Mouse (Mus musculus) forebrain, embryonic 13.5 days (tissue): ENCODE data around the gene Myh14. TPM values are rescaled to one million over a fixed set of nuclear protein-coding genes. Genes with fewer than 3 reads are reported as not detected.

Source experiments
- ATAC-seq: fragments of 200-750 bp; cut with Nextera tagmentation; 2 replicates; pipeline ENCODE4 v1.8.0; 2017
- H3K27ac ChIP-seq: fragments of 300-500 bp; sonication (generic); 2 replicates; pipeline ENCODE4 v1.5.1; 2015; ENCODE audit warnings: inconsistent platforms, mild to moderate bottlenecking, moderate library complexity
- H3K27me3 ChIP-seq: fragments of 300-500 bp; sonication (generic); 2 replicates; pipeline ENCODE4 v1.6.1; 2015; ENCODE audit warnings: mild to moderate bottlenecking, inconsistent platforms
- H3K36me3 ChIP-seq: fragments of 300-500 bp; sonication (generic); 2 replicates; pipeline ENCODE4 v1.6.1; 2015; ENCODE audit warnings: mild to moderate bottlenecking, inconsistent platforms; ENCODE audit not compliant: poor library complexity, severe bottlenecking
- H3K4me1 ChIP-seq: fragments of 300-500 bp; sonication (generic); 2 replicates; pipeline ENCODE4 v1.6.1; 2015; ENCODE audit warnings: inconsistent platforms
- H3K4me2 ChIP-seq: fragments of 300-500 bp; sonication (generic); 2 replicates; pipeline ENCODE4 v1.6.1; 2015; ENCODE audit warnings: inconsistent platforms, mild to moderate bottlenecking, moderate library complexity
- H3K4me3 ChIP-seq: fragments of 300-500 bp; sonication (generic); 2 replicates; pipeline ENCODE4 v1.5.1; 2015; ENCODE audit warnings: mild to moderate bottlenecking, inconsistent platforms
- H3K9ac ChIP-seq: fragments of 300-500 bp; sonication (generic); 2 replicates; pipeline ENCODE4 v1.6.1; 2015; ENCODE audit warnings: mild to moderate bottlenecking, inconsistent platforms
- H3K9me3 ChIP-seq: fragments of 300-500 bp; sonication (generic); replicated peaks from 2 replicates; pipeline ENCODE4 v1.6.1; 2016; ENCODE audit warnings: inconsistent platforms
- WGBS: fragments of 180-500 bp; shearing (Covaris S2); methylation state at CpG from one replicate; pipeline ENCODE4 v1.1.7; 2015; 5-methylcytosine and 5-hydroxymethylcytosine counted together
- polyA plus RNA-seq: library from polyadenylated mRNA; unstranded; fragments of >200 nt; fragmentation: Nextera tagmentation; extraction: Ambion mirVana; gene quantifications from 2 replicates; pipeline ENCODE4 v1.2.1, GENCODE M21; 2015

Gene Myh14
- polyA plus RNA-seq, 1 experiment from 2014 or later, result 0.49 TPM

DNA sequence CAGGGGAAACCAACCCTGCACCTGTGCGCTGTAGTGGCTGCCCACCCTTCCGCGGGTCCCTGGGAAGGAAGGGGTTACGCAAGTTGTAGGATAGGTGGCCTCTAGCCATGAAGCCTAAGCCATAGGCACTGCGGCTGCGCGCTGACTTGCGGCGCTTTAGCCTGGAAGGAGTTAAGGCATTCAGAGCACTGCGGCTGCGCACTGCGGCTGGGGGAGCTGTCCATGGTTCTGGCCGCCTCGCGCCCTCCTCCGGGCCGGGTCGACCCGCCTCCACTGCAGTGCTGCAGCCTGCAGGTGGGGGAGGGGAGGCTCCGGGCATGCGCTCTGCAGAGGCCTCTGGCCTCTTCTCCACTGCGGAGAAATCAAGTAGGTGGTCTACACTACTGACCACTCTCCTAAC, 76.9 kb downstream of the Myh14 start:
- Histone ChIP-seq H3K4me1 (peaks cover 56% of the 10 kb centered on the region), H3K4me2 (peak overlapping the region; percentile 67), H3K36me3 (no peaks in the 10 kb centered on the region; the same call in 1 of the 2 replicates), H3K9me3 (no peaks in the 10 kb centered on the region), H3K9ac (peak overlapping the region; percentile 70), H3K27me3 (peaks cover 37% of the 10 kb centered on the region), H3K27ac (peak overlapping the region; percentile 75), H3K4me3 (peak overlapping the region; percentile 45)
- ATAC-seq, result peak; percentile 37
- 0% methylated on average over 13 of the region's 22 CpGs for WGBS

DNA sequence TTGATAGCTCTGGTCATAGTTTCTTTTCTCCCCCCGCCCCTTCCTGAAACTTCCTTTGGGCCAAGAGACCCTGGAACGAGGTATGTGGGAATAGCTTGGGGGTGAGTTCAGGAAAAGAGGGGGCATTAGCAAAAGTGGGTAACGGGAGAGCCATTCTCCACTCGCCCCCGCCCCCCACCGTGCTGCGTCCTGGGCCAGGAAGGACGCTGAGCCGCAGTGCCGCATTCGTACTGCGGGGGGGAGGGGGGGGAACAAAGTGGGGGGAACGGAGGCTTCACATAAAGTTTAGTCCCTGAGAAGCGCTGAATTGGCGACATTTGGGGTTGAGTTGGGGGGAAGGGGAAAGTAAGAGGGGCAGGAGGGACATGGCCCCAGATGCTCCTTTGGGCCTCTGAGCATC, 77.6 kb downstream of the Myh14 start:
- Histone ChIP-seq H3K27ac (no peak overlapping the region), H3K4me1 (peaks cover 63% of the 10 kb centered on the region), H3K4me3 (peak overlapping the region; percentile 45; the same call in 1 of the 2 replicates), H3K36me3 (no peaks in the 10 kb centered on the region; the same call in 1 of the 2 replicates), H3K9me3 (no peaks in the 10 kb centered on the region), H3K9ac (no peak overlapping the region), H3K27me3 (peaks cover 43% of the 10 kb centered on the region), H3K4me2 (peak overlapping the region; percentile 67)
- no peak for ATAC-seq
- 2% methylated on average over 15 of the region's 15 CpGs for WGBS

GRCm38 (mm10) chr7:44591348-44592116, 79.1 kb downstream of the Myh14 start:
- whole genome bisulfite sequencing, result under 1% methylated on average over 58 of the region's 60 CpGs
- Histone ChIP-seq H3K9me3 (no peaks in the 10 kb centered on the region), H3K9ac (peak overlapping the region; percentile 72), H3K4me2 (peak overlapping the region; percentile 99), H3K4me3 (peak overlapping the region; percentile 62), H3K27me3 (peaks cover 53% of the 10 kb centered on the region), H3K36me3 (no peaks in the 10 kb centered on the region; the same call in 1 of the 2 replicates), H3K27ac (no peak overlapping the region), H3K4me1 (peaks cover 74% of the 10 kb centered on the region)
- no peak for ATAC-seq

GRCm38 (mm10) chr7:44590402-44591347, 80.0 kb downstream of the Myh14 start, which contains the start of gene Kcnc3:
Gene Kcnc3 (plus strand): TSS chr7:44590664.
- peak within 1 kb of the TSS; percentile 62 for H3K4me3 ChIP-seq
- H3K4me2 ChIP-seq, result peak within 1 kb of the TSS; percentile 99
- H3K27me3 ChIP-seq, result peaks cover 53% of the 10 kb centered on the region
- under 1% methylated on average over 78 of the region's 80 CpGs for WGBS
- H3K9ac ChIP-seq, result peak within 1 kb of the TSS; percentile 72
- H3K36me3 ChIP-seq, result no peaks in the 10 kb centered on the region; the same call in 1 of the 2 replicates
- H3K9me3 ChIP-seq, result no peaks in the 10 kb centered on the region
- ATAC-seq, result peak; percentile 93
- peaks cover 74% of the 10 kb centered on the region for H3K4me1 ChIP-seq
- H3K27ac ChIP-seq, result peak within 1 kb of the TSS; percentile 59

- H3K4me2 ChIP-seq, result peak overlapping the region; percentile 99
- ATAC-seq, result no peak; the same call in 1 of the 2 replicates
- peaks cover 57% of the 10 kb centered on the region for H3K27me3 ChIP-seq
- peak overlapping the region; percentile 62 for H3K4me3 ChIP-seq
- 1% methylated on average over 13 of the region's 13 CpGs for WGBS
- peak overlapping the region; percentile 57; the same call in 1 of the 2 replicates for H3K27ac ChIP-seq
- peaks cover 73% of the 10 kb centered on the region for H3K4me1 ChIP-seq
- no peaks in the 10 kb centered on the region for H3K36me3 ChIP-seq
- no peak overlapping the region for H3K9ac ChIP-seq
- H3K9me3 ChIP-seq, result no peaks in the 10 kb centered on the region
These were observed 80.7 kb downstream of the Myh14 start for GRCm38 (mm10) chr7:44589946-44590345.

DNA sequence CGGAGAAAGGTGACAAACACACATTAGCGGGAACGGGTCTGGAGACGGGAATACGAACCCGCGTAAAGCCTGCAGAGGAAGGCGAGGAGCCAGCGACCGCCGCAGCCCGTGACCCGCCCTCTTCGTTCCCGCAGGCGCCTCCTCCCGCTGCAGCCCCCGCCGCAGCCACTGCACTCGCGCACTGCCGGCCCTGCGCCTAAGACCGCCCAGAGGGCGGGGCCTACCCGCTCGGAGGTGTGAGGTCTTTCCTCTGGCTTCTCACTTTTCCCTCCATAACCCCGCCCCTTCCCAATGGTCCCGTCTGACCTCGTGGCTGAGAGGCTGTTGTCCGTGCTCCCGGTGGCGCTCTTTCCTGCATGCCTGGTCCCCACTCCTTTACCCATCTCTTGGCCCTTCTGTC, 81.5 kb downstream of the Myh14 start:
- H3K4me2 ChIP-seq, result peak overlapping the region; percentile 99
- H3K4me1 ChIP-seq, result peaks cover 65% of the 10 kb centered on the region
- no peak overlapping the region for H3K27ac ChIP-seq
- peaks cover 57% of the 10 kb centered on the region for H3K27me3 ChIP-seq
- H3K9ac ChIP-seq, result peak overlapping the region; percentile 68
- peak overlapping the region; percentile 62 for H3K4me3 ChIP-seq
- ATAC-seq, result 0 out of 2 replicates have a peak, but pooled peaks have one; percentile 13
- no peaks in the 10 kb centered on the region for H3K36me3 ChIP-seq
- no peaks in the 10 kb centered on the region for H3K9me3 ChIP-seq
- 0% methylated on average over 30 of the region's 33 CpGs for WGBS

DNA sequence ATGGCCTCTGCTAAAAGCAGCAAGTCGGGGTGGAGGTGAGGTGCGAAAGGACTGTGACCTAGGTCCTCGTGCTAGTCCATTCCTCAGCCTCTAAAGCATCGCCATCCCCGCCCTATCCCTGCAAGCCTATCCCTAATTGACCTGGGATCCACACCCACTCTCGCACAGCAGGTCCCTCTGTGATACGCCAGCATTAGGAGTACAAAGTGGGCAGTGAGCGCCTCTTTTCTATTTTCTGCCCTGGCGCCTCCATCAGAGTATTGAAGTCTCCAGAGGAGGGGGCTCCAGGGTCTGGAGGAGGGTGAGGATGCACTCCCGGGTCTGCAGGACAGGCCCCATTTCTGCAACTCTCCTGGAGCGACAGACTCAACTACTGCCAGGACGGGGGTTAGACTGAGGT, 82.3 kb downstream of the Myh14 start:
- H3K4me2 ChIP-seq, result peak overlapping the region; percentile 99
- WGBS, result 7% methylated on average over 12 of the region's 12 CpGs
- H3K36me3 ChIP-seq, result no peaks in the 10 kb centered on the region
- no peak overlapping the region for H3K27ac ChIP-seq
- H3K27me3 ChIP-seq, result peaks cover 53% of the 10 kb centered on the region
- peak overlapping the region; percentile 62 for H3K4me3 ChIP-seq
- no peak for ATAC-seq
- peaks cover 57% of the 10 kb centered on the region for H3K4me1 ChIP-seq
- H3K9ac ChIP-seq, result peak overlapping the region; percentile 68
- no peaks in the 10 kb centered on the region for H3K9me3 ChIP-seq

DNA sequence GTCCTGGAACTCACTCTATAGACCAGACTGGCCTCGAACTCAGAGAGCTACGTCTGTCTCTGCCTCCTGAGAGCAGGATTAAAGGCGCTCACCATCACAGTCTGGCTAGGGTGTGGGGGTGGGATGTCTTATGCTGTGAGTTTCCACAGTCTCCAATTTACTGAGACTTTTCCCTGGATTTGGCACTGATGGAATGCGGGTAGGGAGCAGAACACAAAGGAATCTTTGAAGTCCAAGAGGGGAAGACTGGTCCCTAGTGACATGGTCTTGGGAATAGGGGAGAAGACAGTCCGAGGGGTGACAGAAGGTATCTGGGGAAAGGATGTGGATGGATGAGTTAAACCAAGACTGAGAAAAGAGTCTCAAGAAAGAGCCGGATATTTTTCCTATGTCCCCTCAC, 83.0 kb downstream of the Myh14 start:
- no peaks in the 10 kb centered on the region for H3K36me3 ChIP-seq
- peak overlapping the region; percentile 51; the same call in 1 of the 2 replicates for H3K9ac ChIP-seq
- H3K4me1 ChIP-seq, result peaks cover 51% of the 10 kb centered on the region
- H3K9me3 ChIP-seq, result no peaks in the 10 kb centered on the region
- peak overlapping the region; percentile 62 for H3K4me3 ChIP-seq
- ATAC-seq, result no peak
- no peak overlapping the region for H3K27ac ChIP-seq
- H3K27me3 ChIP-seq, result peaks cover 47% of the 10 kb centered on the region
- WGBS, result 39% methylated on average over 6 of the region's 6 CpGs
- peak overlapping the region; percentile 99 for H3K4me2 ChIP-seq

- H3K4me3 ChIP-seq, result peak overlapping the region; percentile 44
- H3K4me1 ChIP-seq, result peaks cover 44% of the 10 kb centered on the region
- H3K36me3 ChIP-seq, result no peaks in the 10 kb centered on the region
- H3K4me2 ChIP-seq, result peak overlapping the region; percentile 99
- no peaks in the 10 kb centered on the region for H3K9me3 ChIP-seq
- H3K9ac ChIP-seq, result peak overlapping the region; percentile 51
- peak; percentile 61 for ATAC-seq
- peaks cover 39% of the 10 kb centered on the region for H3K27me3 ChIP-seq
- H3K27ac ChIP-seq, result no peak overlapping the region
- 0% methylated on average over 18 of the region's 18 CpGs for WGBS
These were observed 83.7 kb downstream of the Myh14 start for GRCm38 (mm10) chr7:44586930-44587329.

- H3K36me3 ChIP-seq, result no peaks in the 10 kb centered on the region
- peak overlapping the region; percentile 99 for H3K4me2 ChIP-seq
- H3K9ac ChIP-seq, result peak overlapping the region; percentile 51
- ATAC-seq, result no peak
- H3K4me3 ChIP-seq, result peak overlapping the region; percentile 44
- WGBS, result 8% methylated on average over 19 of the region's 19 CpGs
- no peaks in the 10 kb centered on the region for H3K9me3 ChIP-seq
- H3K27ac ChIP-seq, result no peak overlapping the region
- peaks cover 35% of the 10 kb centered on the region for H3K27me3 ChIP-seq
- H3K4me1 ChIP-seq, result peaks cover 40% of the 10 kb centered on the region
These were observed 84.1 kb downstream of the Myh14 start for GRCm38 (mm10) chr7:44586518-44586917.

- peaks cover 31% of the 10 kb centered on the region for H3K27me3 ChIP-seq
- no peak overlapping the region for H3K9ac ChIP-seq
- H3K9me3 ChIP-seq, result no peaks in the 10 kb centered on the region
- no peaks in the 10 kb centered on the region for H3K36me3 ChIP-seq
- H3K27ac ChIP-seq, result no peak overlapping the region
- WGBS, result 91% methylated on average over 6 of the region's 6 CpGs
- ATAC-seq, result no peak
- no peak overlapping the region for H3K4me3 ChIP-seq
- no peak overlapping the region for H3K4me2 ChIP-seq
- H3K4me1 ChIP-seq, result peaks cover 34% of the 10 kb centered on the region
These were observed 85.0 kb downstream of the Myh14 start for GRCm38 (mm10) chr7:44585606-44586005.
